ENCODE assay signal across 31 mouse cellular contexts in genomic region chr8:105431743-105432515, GRCm38 (mm10). TPM values are rescaled to one million over a fixed set of nuclear protein-coding genes. Genes with fewer than 3 reads are reported as not detected.
DNase-seq lines count a peak whose midpoint lies in the region; ATAC-seq lines count a peak whose summit lies in the region.
"Had no signal": no experiment of that assay in that cellular context is flagged by ENCODE, and none has a peak within 500 bp of the region (broad histone marks: within the 10 kb centered on the region; RNA-seq: fewer than 3 reads in every experiment).

No protein-coding gene starts in this region.

- no peaks in the 10 kb centered on the region for H3K27me3 ChIP-seq in forebrain, embryonic 14.5 days (replicated peaks; ENCODE audit: control insufficient read depth, insufficient read depth, low read length)
- H3K27me3 ChIP-seq in forebrain, embryonic 10.5 days (ENCODE audit: poor library complexity, severe bottlenecking) = no peaks in the 10 kb centered on the region; the same call in 1 of the 2 replicates
- no peaks in the 10 kb centered on the region for H3K27me3 ChIP-seq in midbrain, embryonic 11.5 days (ENCODE audit: control insufficient read depth, insufficient read depth, low read length)
- no peaks in the 10 kb centered on the region for H3K27me3 ChIP-seq in midbrain, embryonic 16.5 days (ENCODE audit: control insufficient read depth, insufficient read depth, low read depth, low read length)
- H3K27me3 ChIP-seq in hindbrain, embryonic 12.5 days = no peaks in the 10 kb centered on the region
- H3K27me3 ChIP-seq: embryonic facial prominence, embryonic 13.5 days; hindbrain, embryonic 15.5 days; lung, embryonic 15.5 days; neural tube, embryonic 12.5 days; stomach, embryonic 15.5 days had no signal

- DNase-seq in forebrain, embryonic 14.5 days (ENCODE audit: low spot score) = peak; percentile 37
- no peak for DNase-seq in forebrain, embryonic 10.5 days (ENCODE audit: extremely low spot score, low spot score)
- no peak for DNase-seq in midbrain, embryonic 11.5 days (ENCODE audit: low spot score, missing footprints)
- DNase-seq in R1 (ENCODE audit: low read depth, low spot score) = peak; percentile 44
- no peak for DNase-seq in spleen, postnatal 14 days (ENCODE audit: low spot score in 2 of 2)
- DNase-seq in cerebellum, adult 8-10 months = no peak
- DNase-seq: adrenal gland, postnatal 14 days; cerebellum, adult 11 months; cerebellum, postnatal 10 days; forebrain, postnatal 0 days; kidney, adult 9 months; kidney, postnatal 14 days; liver; lung, postnatal 36 days; right cerebral cortex, postnatal 4 days; thymus, postnatal 4 days had no signal

- no peak overlapping the region for H3K4me3 ChIP-seq in forebrain, embryonic 14.5 days (ENCODE audit: low read depth, low read length)
- H3K4me3 ChIP-seq in forebrain, embryonic 10.5 days = no peak overlapping the region
- no peak overlapping the region for H3K4me3 ChIP-seq in midbrain, embryonic 11.5 days (ENCODE audit: low read depth, low read length)
- no peak overlapping the region for H3K4me3 ChIP-seq in midbrain, embryonic 16.5 days (ENCODE audit: low read depth, low read length)
- no peak overlapping the region for H3K4me3 ChIP-seq in hindbrain, embryonic 12.5 days
- H3K4me3 ChIP-seq: embryonic facial prominence, embryonic 13.5 days; hindbrain, embryonic 15.5 days; limb, embryonic 10.5 days; liver, embryonic 15.5 days; lung, embryonic 15.5 days; megakaryocyte, embryonic 14.5 days; neural tube, embryonic 12.5 days; stomach, embryonic 15.5 days had no signal

- 36% methylated on average over 7 of the region's 7 CpGs for WGBS in forebrain, embryonic 14.5 days
- 73% methylated on average over 7 of the region's 7 CpGs for WGBS in forebrain, embryonic 10.5 days
- 67% methylated on average over 7 of the region's 7 CpGs for WGBS in midbrain, embryonic 11.5 days
- 45% methylated on average over 7 of the region's 7 CpGs for WGBS in midbrain, embryonic 16.5 days
- WGBS in hindbrain, embryonic 12.5 days = 47% methylated on average over 7 of the region's 7 CpGs

- no peak for ATAC-seq in forebrain, embryonic 14.5 days
- 0 out of 2 replicates have a peak, but pooled peaks have one; percentile 40 for ATAC-seq in midbrain, embryonic 11.5 days (ENCODE audit: low FRiP score)
- ATAC-seq in midbrain, embryonic 16.5 days = no peak
- peak; percentile 66 for ATAC-seq in hindbrain, embryonic 12.5 days (ENCODE audit: low FRiP score)
- ATAC-seq: forebrain, postnatal 0 days; intestine, embryonic 16.5 days had no signal

- no peak overlapping the region for H3K9ac ChIP-seq in forebrain, embryonic 14.5 days (ENCODE audit: low read length)
- no peak overlapping the region for H3K9ac ChIP-seq in midbrain, embryonic 11.5 days (ENCODE audit: low read length)
- H3K9ac ChIP-seq in midbrain, embryonic 16.5 days (ENCODE audit: low read depth, low read length) = no peak overlapping the region
- no peak overlapping the region for H3K9ac ChIP-seq in hindbrain, embryonic 12.5 days
- H3K9ac ChIP-seq: embryonic facial prominence, embryonic 13.5 days; forebrain, postnatal 0 days; hindbrain, embryonic 15.5 days; liver, embryonic 15.5 days; lung, embryonic 15.5 days; neural tube, embryonic 12.5 days; stomach, embryonic 15.5 days had no signal

- no peak overlapping the region for H3K4me2 ChIP-seq in forebrain, embryonic 14.5 days (ENCODE audit: low read length)
- H3K4me2 ChIP-seq in midbrain, embryonic 11.5 days = no peak overlapping the region
- no peak overlapping the region for H3K4me2 ChIP-seq in midbrain, embryonic 16.5 days (ENCODE audit: low read length)
- H3K4me2 ChIP-seq in hindbrain, embryonic 12.5 days (replicated peaks) = no peak overlapping the region
- H3K4me2 ChIP-seq: embryonic facial prominence, embryonic 13.5 days; heart, embryonic 11.5 days; hindbrain, embryonic 15.5 days; liver, embryonic 15.5 days; lung, embryonic 15.5 days; neural tube, embryonic 12.5 days; stomach, embryonic 15.5 days had no signal

- H3K27ac ChIP-seq in forebrain, embryonic 14.5 days (ENCODE audit: low read depth, low read length) = no peak overlapping the region
- no peak overlapping the region for H3K27ac ChIP-seq in forebrain, embryonic 10.5 days
- H3K27ac ChIP-seq in midbrain, embryonic 11.5 days (ENCODE audit: low read depth, low read length) = no peak overlapping the region; the same call in 1 of the 2 replicates
- no peak overlapping the region for H3K27ac ChIP-seq in midbrain, embryonic 16.5 days (ENCODE audit: low read length)
- peak overlapping the region; percentile 13; the same call in 1 of the 2 replicates for H3K27ac ChIP-seq in hindbrain, embryonic 12.5 days
- H3K27ac ChIP-seq: embryonic facial prominence, embryonic 13.5 days; hindbrain, embryonic 15.5 days; limb, embryonic 10.5 days; liver, embryonic 15.5 days; lung, embryonic 15.5 days; neural tube, embryonic 12.5 days; stomach, embryonic 15.5 days had no signal

- H3K4me1 ChIP-seq in forebrain, embryonic 14.5 days (ENCODE audit: control insufficient read depth, insufficient read depth, low read length) = peaks cover 14% of the 10 kb centered on the region; the same call in 1 of the 2 replicates
- peaks cover 23% of the 10 kb centered on the region for H3K4me1 ChIP-seq in forebrain, embryonic 10.5 days
- H3K4me1 ChIP-seq in midbrain, embryonic 11.5 days (ENCODE audit: control insufficient read depth, insufficient read depth, low read length) = peaks cover 11% of the 10 kb centered on the region
- peaks cover 12% of the 10 kb centered on the region for H3K4me1 ChIP-seq in midbrain, embryonic 16.5 days (ENCODE audit: control insufficient read depth, insufficient read depth, low read length)
- H3K4me1 ChIP-seq in hindbrain, embryonic 12.5 days = peaks cover 23% of the 10 kb centered on the region
- H3K4me1 ChIP-seq: limb, embryonic 10.5 days; liver, embryonic 15.5 days; stomach, embryonic 15.5 days had no signal

- no peaks in the 10 kb centered on the region for H3K9me3 ChIP-seq in forebrain, embryonic 14.5 days (replicated peaks; ENCODE audit: control insufficient read depth, low read length)
- H3K9me3 ChIP-seq in forebrain, embryonic 10.5 days = no peaks in the 10 kb centered on the region
- H3K9me3 ChIP-seq in midbrain, embryonic 11.5 days (ENCODE audit: control insufficient read depth, low read length) = no peaks in the 10 kb centered on the region
- no peaks in the 10 kb centered on the region for H3K9me3 ChIP-seq in midbrain, embryonic 16.5 days (replicated peaks; ENCODE audit: control insufficient read depth, low read length, poor library complexity, severe bottlenecking)
- H3K9me3 ChIP-seq in hindbrain, embryonic 12.5 days (replicated peaks) = no peaks in the 10 kb centered on the region
- H3K9me3 ChIP-seq: embryonic facial prominence, embryonic 13.5 days; G1E; hindbrain, embryonic 15.5 days; limb, embryonic 10.5 days; liver, embryonic 15.5 days; lung, embryonic 15.5 days; megakaryocyte, embryonic 14.5 days; neural tube, embryonic 12.5 days; stomach, embryonic 15.5 days had no signal

- H3K36me3 ChIP-seq in forebrain, embryonic 14.5 days (ENCODE audit: control insufficient read depth, insufficient read depth, low read length) = no peaks in the 10 kb centered on the region
- no peaks in the 10 kb centered on the region for H3K36me3 ChIP-seq in forebrain, embryonic 10.5 days (replicated peaks)
- H3K36me3 ChIP-seq in midbrain, embryonic 11.5 days (ENCODE audit: control insufficient read depth, insufficient read depth, low read length) = no peaks in the 10 kb centered on the region
- H3K36me3 ChIP-seq in midbrain, embryonic 16.5 days (ENCODE audit: control insufficient read depth, insufficient read depth, low read length) = no peaks in the 10 kb centered on the region
- no peaks in the 10 kb centered on the region for H3K36me3 ChIP-seq in hindbrain, embryonic 12.5 days
- H3K36me3 ChIP-seq: embryonic facial prominence, embryonic 13.5 days; G1E; hindbrain, embryonic 15.5 days; limb, embryonic 10.5 days; liver, embryonic 15.5 days; lung, embryonic 15.5 days; neural tube, embryonic 12.5 days; stomach, embryonic 15.5 days had no signal

RNA-seq across cellular contexts. Expression of gene Lrrc36, which starts 18.6 kb away (rescaled TPM):
- 0.22 and 0.43 TPM in 2 replicates for polyA plus RNA-seq in forebrain, embryonic 14.5 days (2014; fragmentation: Nextera tagmentation; extraction: Ambion mirVana)
- 0.36 and 0.93 TPM in 2 replicates for polyA plus RNA-seq in forebrain, embryonic 10.5 days (2016; fragmentation: Nextera tagmentation; extraction: Ambion mirVana)
- 1.9 and 2.7 TPM in 2 replicates for polyA plus RNA-seq in midbrain, embryonic 11.5 days (2014; fragmentation: Nextera tagmentation; extraction: Ambion mirVana)
- 0.85 and 0.89 TPM in 2 replicates for polyA plus RNA-seq in midbrain, embryonic 16.5 days (2015; fragmentation: Nextera tagmentation; extraction: Ambion mirVana)
- 2.1 and 3.1 TPM in 2 replicates for polyA plus RNA-seq in hindbrain, embryonic 12.5 days (2016; fragmentation: Nextera tagmentation; extraction: Ambion mirVana)
- polyA plus RNA-seq: embryonic facial prominence, embryonic 13.5 days; G1E; heart, embryonic 11.5 days; limb, embryonic 10.5 days; stomach, embryonic 15.5 days had no signal

RNA-seq across cellular contexts. Expression of gene Kctd19, which starts 18.6 kb away (rescaled TPM):
- 0.09 TPM in 1 of 2 replicates, not detected in the other for polyA plus RNA-seq in forebrain, embryonic 14.5 days (2014; fragmentation: Nextera tagmentation; extraction: Ambion mirVana)
- not detected in 2 replicates for polyA plus RNA-seq in forebrain, embryonic 10.5 days (2016; fragmentation: Nextera tagmentation; extraction: Ambion mirVana)
- polyA plus RNA-seq in midbrain, embryonic 11.5 days (2014; fragmentation: Nextera tagmentation; extraction: Ambion mirVana) = not detected in 2 replicates
- polyA plus RNA-seq in midbrain, embryonic 16.5 days (2015; fragmentation: Nextera tagmentation; extraction: Ambion mirVana) = not detected in 2 replicates
- 0.08 TPM in 1 of 2 replicates, not detected in the other for polyA plus RNA-seq in hindbrain, embryonic 12.5 days (2016; fragmentation: Nextera tagmentation; extraction: Ambion mirVana)
- polyA plus RNA-seq: cortical plate, adult 2 months; embryonic facial prominence, embryonic 13.5 days; G1E; heart, embryonic 11.5 days; heart, postnatal 0 days; hindbrain, embryonic 15.5 days; intestine, embryonic 16.5 days; limb, embryonic 10.5 days; liver, embryonic 15.5 days; lung, embryonic 15.5 days; neural tube, embryonic 12.5 days; stomach, embryonic 15.5 days had no signal

RNA-seq across cellular contexts. Expression of gene Tppp3, which starts 39.4 kb away (rescaled TPM):
- polyA plus RNA-seq in forebrain, embryonic 14.5 days (2014; fragmentation: Nextera tagmentation; extraction: Ambion mirVana) = 49.2 and 57.0 TPM in 2 replicates
- polyA plus RNA-seq in forebrain, embryonic 10.5 days (2016; fragmentation: Nextera tagmentation; extraction: Ambion mirVana) = 23.3 and 23.9 TPM in 2 replicates
- 106 and 107 TPM in 2 replicates for polyA plus RNA-seq in midbrain, embryonic 11.5 days (2014; fragmentation: Nextera tagmentation; extraction: Ambion mirVana)
- polyA plus RNA-seq in midbrain, embryonic 16.5 days (2015; fragmentation: Nextera tagmentation; extraction: Ambion mirVana) = 153 and 159 TPM in 2 replicates
- 162 and 186 TPM in 2 replicates for polyA plus RNA-seq in hindbrain, embryonic 12.5 days (2016; fragmentation: Nextera tagmentation; extraction: Ambion mirVana)
- polyA plus RNA-seq: G1E had no signal

RNA-seq across cellular contexts. Expression of gene Plekhg4, which starts 58.9 kb away (rescaled TPM):
- polyA plus RNA-seq in forebrain, embryonic 14.5 days (2014; fragmentation: Nextera tagmentation; extraction: Ambion mirVana) = 1.1 and 1.2 TPM in 2 replicates
- polyA plus RNA-seq in forebrain, embryonic 10.5 days (2016; fragmentation: Nextera tagmentation; extraction: Ambion mirVana) = 0.64 and 1.1 TPM in 2 replicates
- polyA plus RNA-seq in midbrain, embryonic 11.5 days (2014; fragmentation: Nextera tagmentation; extraction: Ambion mirVana) = 0.55 and 0.61 TPM in 2 replicates
- 2.4 and 2.7 TPM in 2 replicates for polyA plus RNA-seq in midbrain, embryonic 16.5 days (2015; fragmentation: Nextera tagmentation; extraction: Ambion mirVana)
- polyA plus RNA-seq in hindbrain, embryonic 12.5 days (2016; fragmentation: Nextera tagmentation; extraction: Ambion mirVana) = 0.59 and 0.93 TPM in 2 replicates
- polyA plus RNA-seq: liver, embryonic 15.5 days had no signal

Comparison
In these comparisons a context has a peak if more than half of its experiments do, and no peak if none do; other contexts are left out.
1. ATAC-seq: peak in midbrain, embryonic 11.5 days (single experiment) and hindbrain, embryonic 12.5 days (single experiment); none in forebrain, embryonic 14.5 days (single experiment) and midbrain, embryonic 16.5 days (single experiment).
2. DNase-seq: peak in forebrain, embryonic 14.5 days (single experiment) and R1 (single experiment); none in forebrain, embryonic 10.5 days (single experiment), midbrain, embryonic 11.5 days (single experiment), spleen, postnatal 14 days (0 of 2) and cerebellum, adult 8-10 months (single experiment).